Mouse (Mus musculus) v-Abl transformed pro-B cells (cell line): Measurements from ENCODE around the gene Gm10160.

ENCODE experiments used
- in situ Hi-C, 2 experiments: fragments of 400-800 bp; cut with MboI; formaldehyde crosslinking; loops; one replicate each; pipeline ENCODE4 v1.15.1; 2025; ENCODE audit not compliant: unreplicated experiment in 2 of 2

The Gm10160 gene

GRCm38 (mm10) chr7:81837771-81838170 lies 17.8 kb downstream of the Gm10160 start:
- in situ Hi-C loops, result loop anchor here in 1 of 2 experiments (25.0 kb wide), 1 partner anchor 1975 kb away; no protein-coding TSS in a partner anchor

GRCm38 (mm10) chr7:81835430-81835829 lies 20.2 kb downstream of the Gm10160 start:
- in situ Hi-C loops, result loop anchor here in 1 of 2 experiments (25.0 kb wide), 1 partner anchor 1977 kb away; no protein-coding TSS in a partner anchor

- in situ Hi-C loops, result loop anchor here in 1 of 2 experiments (25.0 kb wide), 1 partner anchor 1977 kb away; no protein-coding TSS in a partner anchor
Observed at GRCm38 (mm10) chr7:81834847-81835246, 20.7 kb downstream of the Gm10160 start.

GRCm38 (mm10) chr7:81829379-81829894 lies 26.2 kb downstream of the Gm10160 start, which contains the start of gene Btbd1:
Gene Btbd1 (minus strand): TSS chr7:81829431.
- in situ Hi-C loops, result loop anchor here in 1 of 2 experiments (5.0 to 25.0 kb wide), 2 partner anchors 33 to 1983 kb away; no protein-coding TSS in a partner anchor

- in situ Hi-C loops, result loop anchor here in 1 of 2 experiments (5.0 to 25.0 kb wide), 2 partner anchors 33 to 1983 kb away; no protein-coding TSS in a partner anchor
Observed at GRCm38 (mm10) chr7:81828681-81829378, 26.8 kb downstream of the Gm10160 start.

GRCm38 (mm10) chr7:81827806-81828667 lies 27.6 kb downstream of the Gm10160 start:
- in situ Hi-C loops, result loop anchor here in 1 of 2 experiments (5.0 to 25.0 kb wide), 2 partner anchors 34 to 1984 kb away; no protein-coding TSS in a partner anchor

- in situ Hi-C loops, result loop anchor here in 1 of 2 experiments (5.0 to 25.0 kb wide), 2 partner anchors 37 to 1987 kb away; no protein-coding TSS in a partner anchor
Observed at GRCm38 (mm10) chr7:81825381-81825780, 30.2 kb downstream of the Gm10160 start.

- in situ Hi-C loops, result loop anchor here in 1 of 2 experiments (5.0 to 25.0 kb wide), 2 partner anchors 37 to 1987 kb away; no protein-coding TSS in a partner anchor
Observed at GRCm38 (mm10) chr7:81824906-81825305, 30.7 kb downstream of the Gm10160 start.

GRCm38 (mm10) chr7:81806067-81806466 lies 49.5 kb downstream of the Gm10160 start:
- in situ Hi-C loops, result no loop called here
